Mouse (Mus musculus): ENCODE data around the gene Pdf. TPM values are rescaled to one million over a fixed set of nuclear protein-coding genes. Genes with fewer than 3 reads are reported as not detected.

The Pdf gene
- polyA plus RNA-seq, 1 experiment, result 37.0 TPM

DNA sequence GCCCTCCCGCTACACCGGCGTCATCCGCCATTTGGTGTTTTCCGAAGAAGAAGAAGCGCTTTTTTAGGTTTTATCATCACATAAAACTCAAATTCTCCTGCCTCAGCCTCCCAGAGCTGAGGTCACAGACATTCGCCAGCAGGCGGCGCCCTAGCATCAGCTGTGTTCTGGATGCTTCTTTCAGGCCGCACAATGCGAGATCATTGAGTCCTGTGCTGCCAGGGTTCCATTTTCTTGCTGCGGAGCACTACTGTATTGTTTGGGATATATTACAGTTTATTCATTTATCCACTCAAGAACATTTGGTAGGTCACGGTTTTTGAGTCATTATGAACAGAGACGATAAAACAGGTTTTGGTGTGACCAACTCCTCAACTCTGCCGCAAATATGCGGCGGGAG lies 36.9 kb upstream of the Pdf start:
- H3K27me3 ChIP-seq (ENCODE audit: control insufficient read depth, insufficient read depth, low read length), result no peaks in the 10 kb centered on the region
- WGBS, result 95% methylated on average over 17 of the region's 17 CpGs
- no peak overlapping the region for H3K27ac ChIP-seq (ENCODE audit: insufficient read depth, low read depth, low read length)
- no peak overlapping the region for H3K4me3 ChIP-seq (ENCODE audit: low read depth, low read length)
- H3K4me1 ChIP-seq (ENCODE audit: control insufficient read depth, insufficient read depth, insufficient read length, low read length), result no peaks in the 10 kb centered on the region
- TF ChIP-seq CTCF (IDR thresholded peaks at IDR 0.05; ENCODE audit: extremely low read depth, insufficient read length, insufficient replicate concordance, low read depth, low read length) (peak; percentile 53; the same call in 1 of the 2 replicates), POLR2A (IDR thresholded peaks at IDR 0.05; ENCODE audit: low read depth, low read length) (no peak)
- peaks cover 36% of the 10 kb centered on the region for H3K36me3 ChIP-seq (ENCODE audit: control insufficient read depth, insufficient read depth, low read length)

DNA sequence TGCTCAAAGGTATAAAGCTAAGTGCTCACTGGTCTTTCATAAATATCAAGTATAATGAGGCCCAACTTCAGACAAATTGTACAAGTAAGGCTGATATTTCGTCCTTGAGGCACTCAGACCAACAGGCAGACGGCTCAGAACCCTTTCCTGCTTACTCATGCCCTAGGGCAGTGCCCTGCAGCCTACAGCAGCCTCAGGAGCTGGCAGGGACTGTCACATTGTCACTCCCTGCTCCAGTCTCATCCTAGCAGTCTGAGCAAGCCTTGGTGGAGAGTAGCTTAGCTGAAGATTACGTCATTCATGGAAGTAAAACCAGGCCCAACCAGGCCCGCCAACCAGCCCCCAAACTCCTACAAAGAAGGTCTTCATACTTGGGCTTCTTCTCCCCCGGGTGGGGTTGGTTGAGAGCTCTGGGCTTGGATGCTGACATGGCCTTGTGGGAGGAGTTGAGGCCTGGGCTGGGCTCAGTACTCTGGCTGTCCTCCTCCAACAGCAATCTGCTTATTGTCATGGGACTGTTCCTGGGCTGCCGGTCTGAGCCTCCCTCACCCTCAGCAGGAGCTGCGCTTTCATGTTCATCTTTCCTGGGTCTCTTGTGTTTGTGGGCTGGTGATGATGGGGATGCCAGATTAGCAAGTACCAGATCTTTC lies 27.9 kb upstream of the Pdf start:
- no peak for TF ChIP-seq POLR2A (IDR thresholded peaks at IDR 0.05; ENCODE audit: low read depth, low read length)
- TF ChIP-seq CTCF (IDR thresholded peaks at IDR 0.05; ENCODE audit: extremely low read depth, insufficient read length, insufficient replicate concordance, low read depth, low read length), result no peak
- Histone ChIP-seq H3K4me3 (ENCODE audit: low read depth, low read length) (no peak overlapping the region), H3K36me3 (ENCODE audit: control insufficient read depth, insufficient read depth, low read length) (peaks cover 63% of the 10 kb centered on the region), H3K27me3 (ENCODE audit: control insufficient read depth, insufficient read depth, low read length) (no peaks in the 10 kb centered on the region), H3K4me1 (ENCODE audit: control insufficient read depth, insufficient read depth, insufficient read length, low read length) (no peaks in the 10 kb centered on the region), H3K27ac (ENCODE audit: insufficient read depth, low read depth, low read length) (no peak overlapping the region)
- 83% methylated on average over 7 of the region's 7 CpGs for WGBS

DNA sequence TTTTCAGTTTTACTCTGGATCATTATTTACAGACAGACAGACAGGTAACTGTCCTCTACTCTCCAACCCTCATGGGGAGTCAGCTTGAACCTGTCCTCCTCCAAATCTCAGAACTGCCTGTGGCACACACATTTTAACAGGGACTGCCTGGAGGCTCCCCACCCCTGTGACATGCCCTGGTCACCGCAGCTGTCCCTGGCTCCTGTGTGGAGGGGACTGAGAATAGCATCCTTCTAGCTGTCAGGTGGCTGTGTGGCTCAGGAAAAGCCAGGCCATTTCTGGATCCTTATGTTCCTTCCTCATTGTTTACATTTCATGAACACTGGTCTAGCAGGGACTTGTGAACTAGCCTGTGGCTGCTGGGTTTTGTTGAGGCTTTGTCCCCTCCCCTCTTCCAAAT lies 25.7 kb upstream of the Pdf start:
- no peaks in the 10 kb centered on the region for H3K27me3 ChIP-seq (ENCODE audit: control insufficient read depth, insufficient read depth, low read length)
- H3K36me3 ChIP-seq (ENCODE audit: control insufficient read depth, insufficient read depth, low read length), result peaks cover 54% of the 10 kb centered on the region
- H3K27ac ChIP-seq (ENCODE audit: insufficient read depth, low read depth, low read length), result no peak overlapping the region
- no peak for TF ChIP-seq POLR2A (IDR thresholded peaks at IDR 0.05; ENCODE audit: low read depth, low read length)
- no peak for TF ChIP-seq CTCF (IDR thresholded peaks at IDR 0.05; ENCODE audit: extremely low read depth, insufficient read length, insufficient replicate concordance, low read depth, low read length)
- WGBS, result 86% methylated on average over 1 of the region's 1 CpGs
- H3K4me3 ChIP-seq (ENCODE audit: low read depth, low read length), result no peak overlapping the region
- H3K4me1 ChIP-seq (ENCODE audit: control insufficient read depth, insufficient read depth, insufficient read length, low read length), result no peaks in the 10 kb centered on the region

DNA sequence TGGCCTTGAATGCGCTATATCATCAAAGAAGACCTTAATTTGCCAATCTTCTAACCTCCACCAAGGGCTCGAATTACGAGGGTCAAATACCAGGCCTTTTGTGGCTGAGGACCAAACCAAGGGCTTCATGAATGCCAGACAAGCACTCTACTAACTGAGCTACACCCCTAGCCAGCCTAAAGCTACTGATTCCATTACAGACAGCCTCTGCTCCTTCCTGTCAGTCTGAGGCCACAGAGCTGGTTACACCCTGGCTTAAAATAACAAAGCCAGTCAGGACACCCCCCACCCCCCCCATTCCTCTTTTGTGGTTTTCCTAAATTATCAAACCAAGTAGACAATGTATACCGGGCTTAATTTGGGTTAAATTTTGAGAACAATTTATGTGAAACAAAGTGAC lies 25.3 kb upstream of the Pdf start:
- H3K27me3 ChIP-seq (ENCODE audit: control insufficient read depth, insufficient read depth, low read length), result no peaks in the 10 kb centered on the region
- TF ChIP-seq POLR2A (IDR thresholded peaks at IDR 0.05; ENCODE audit: low read depth, low read length) (no peak), CTCF (IDR thresholded peaks at IDR 0.05; ENCODE audit: extremely low read depth, insufficient read length, insufficient replicate concordance, low read depth, low read length) (no peak)
- H3K36me3 ChIP-seq (ENCODE audit: control insufficient read depth, insufficient read depth, low read length), result peaks cover 50% of the 10 kb centered on the region
- no peak overlapping the region for H3K27ac ChIP-seq (ENCODE audit: insufficient read depth, low read depth, low read length)
- H3K4me1 ChIP-seq (ENCODE audit: control insufficient read depth, insufficient read depth, insufficient read length, low read length), result no peaks in the 10 kb centered on the region
- no peak overlapping the region for H3K4me3 ChIP-seq (ENCODE audit: low read depth, low read length)
- 89% methylated on average over 4 of the region's 4 CpGs for WGBS

DNA sequence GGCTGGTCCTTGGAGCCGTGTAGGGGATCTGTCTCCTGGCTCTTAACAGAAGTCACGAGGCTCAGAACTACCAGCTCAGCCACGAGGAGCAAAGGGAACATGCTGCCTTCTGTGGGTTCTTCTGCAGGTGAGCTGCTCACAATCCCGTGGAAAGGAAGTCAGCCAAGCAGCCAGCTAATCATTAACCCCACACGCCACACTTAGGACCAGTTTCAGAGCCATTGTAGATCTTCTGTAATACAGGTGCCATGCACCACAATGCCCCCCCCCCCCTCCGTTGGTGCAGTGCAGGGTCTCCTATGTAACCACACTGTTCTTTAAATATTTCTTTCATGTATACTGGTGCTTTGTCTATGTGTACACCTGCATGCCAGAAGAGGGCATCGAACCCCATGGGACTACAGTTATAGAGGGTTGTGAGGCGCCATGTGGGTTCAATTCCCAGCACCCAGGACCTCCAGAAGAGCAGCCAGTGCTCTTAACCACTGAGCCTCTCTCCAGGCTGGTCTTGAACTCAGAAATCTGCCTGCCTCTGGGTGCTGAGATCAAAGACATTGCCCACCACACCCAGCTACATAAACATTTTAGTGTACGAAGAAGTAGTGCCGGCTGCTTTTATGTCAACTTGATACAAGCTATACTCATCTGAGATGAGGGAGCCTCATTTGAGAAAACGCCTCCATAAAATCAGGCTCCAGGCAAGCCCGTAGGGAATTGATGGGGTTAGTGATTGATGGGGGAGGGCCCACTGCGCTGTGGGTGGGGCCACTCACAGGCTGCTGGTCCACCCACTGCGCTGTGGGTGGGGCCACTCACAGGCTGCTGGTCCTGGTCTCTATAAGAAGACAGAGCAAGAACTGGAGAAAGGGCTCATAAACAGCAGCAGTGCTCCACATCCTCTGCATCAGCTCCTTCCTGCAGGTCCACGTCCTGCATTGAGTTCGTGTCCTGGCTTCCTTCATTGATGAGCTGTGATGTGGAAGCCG lies 17.4 kb upstream of the Pdf start, which contains the start of gene Tmed6:
Gene Tmed6, minus strand, starts transcription at position 134 of the 986 bp plus-strand sequence.
- TF ChIP-seq CTCF (IDR thresholded peaks at IDR 0.05; ENCODE audit: extremely low read depth, insufficient read length, insufficient replicate concordance, low read depth, low read length), result no peak
- no peak for TF ChIP-seq POLR2A (IDR thresholded peaks at IDR 0.05; ENCODE audit: low read depth, low read length)
- Histone ChIP-seq H3K27me3 (ENCODE audit: control insufficient read depth, insufficient read depth, low read length) (no peaks in the 10 kb centered on the region), H3K4me3 (ENCODE audit: low read depth, low read length) (peak within 1 kb of the TSS; percentile 11; the same call in 1 of the 2 replicates), H3K36me3 (ENCODE audit: control insufficient read depth, insufficient read depth, low read length) (peaks cover 7% of the 10 kb centered on the region), H3K4me1 (ENCODE audit: control insufficient read depth, insufficient read depth, insufficient read length, low read length) (peaks cover 2% of the 10 kb centered on the region; the same call in 1 of the 2 replicates), H3K27ac (ENCODE audit: insufficient read depth, low read depth, low read length) (no peak within 1 kb of the TSS)
- WGBS, result 19% methylated on average over 17 of the region's 17 CpGs

DNA sequence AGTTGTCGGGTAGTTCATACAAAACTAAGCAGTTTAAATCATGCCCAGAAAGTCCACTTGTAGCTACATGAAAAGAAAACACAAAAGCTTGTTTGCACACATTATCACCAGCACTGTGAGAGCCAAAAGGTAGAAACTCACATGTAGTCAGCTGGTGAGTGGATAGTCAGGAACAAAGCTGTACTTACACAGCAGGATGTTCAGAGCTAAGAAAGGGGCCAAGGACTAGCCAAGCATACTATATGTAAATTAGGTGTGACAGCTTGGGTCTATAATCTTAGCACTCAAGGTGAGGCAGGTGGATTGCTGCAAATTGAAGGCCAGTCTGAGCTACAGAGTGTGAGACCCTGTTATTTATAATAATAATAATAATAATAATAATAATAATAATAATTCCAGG lies 14.2 kb upstream of the Pdf start:
- H3K36me3 ChIP-seq (ENCODE audit: control insufficient read depth, insufficient read depth, low read length), result peaks cover 6% of the 10 kb centered on the region; the same call in 1 of the 2 replicates
- H3K4me3 ChIP-seq (ENCODE audit: low read depth, low read length), result no peak overlapping the region
- no peak overlapping the region for H3K27ac ChIP-seq (ENCODE audit: insufficient read depth, low read depth, low read length)
- H3K27me3 ChIP-seq (ENCODE audit: control insufficient read depth, insufficient read depth, low read length), result no peaks in the 10 kb centered on the region
- H3K4me1 ChIP-seq (ENCODE audit: control insufficient read depth, insufficient read depth, insufficient read length, low read length), result peaks cover 2% of the 10 kb centered on the region; the same call in 1 of the 2 replicates
- TF ChIP-seq CTCF (IDR thresholded peaks at IDR 0.05; ENCODE audit: extremely low read depth, insufficient read length, insufficient replicate concordance, low read depth, low read length) (no peak), POLR2A (IDR thresholded peaks at IDR 0.05; ENCODE audit: low read depth, low read length) (no peak)
- WGBS, result 74% methylated on average over 1 of the region's 1 CpGs

DNA sequence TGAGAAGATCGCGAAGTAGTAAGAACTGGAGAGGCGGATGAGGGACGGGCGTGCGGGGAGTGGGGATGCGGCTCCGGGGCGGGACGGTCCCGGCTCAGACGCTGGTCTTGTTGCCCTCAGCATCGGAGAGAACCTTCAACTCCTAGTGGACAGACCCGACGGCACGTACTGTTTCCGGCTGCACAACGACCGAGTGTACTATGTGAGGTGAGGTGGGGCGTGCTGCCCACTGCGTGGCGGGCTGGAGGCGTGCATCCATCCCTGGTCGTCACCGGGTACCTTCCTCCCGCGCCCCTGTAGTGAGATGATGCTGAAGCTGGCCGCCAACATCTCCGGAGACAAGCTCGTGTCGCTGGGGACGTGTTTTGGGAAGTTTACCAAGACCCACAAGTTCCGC lies 8.6 kb upstream of the Pdf start:
- Histone ChIP-seq H3K4me3 (ENCODE audit: low read depth, low read length) (peak overlapping the region; percentile 93), H3K27ac (ENCODE audit: insufficient read depth, low read depth, low read length) (no peak overlapping the region), H3K27me3 (ENCODE audit: control insufficient read depth, insufficient read depth, low read length) (no peaks in the 10 kb centered on the region), H3K36me3 (ENCODE audit: control insufficient read depth, insufficient read depth, low read length) (peaks cover 20% of the 10 kb centered on the region), H3K4me1 (ENCODE audit: control insufficient read depth, insufficient read depth, insufficient read length, low read length) (0 out of 2 replicates have a peak, but pooled peaks cover 6% of the 10 kb centered on the region)
- under 1% methylated on average over 33 of the region's 33 CpGs for WGBS
- TF ChIP-seq POLR2A (IDR thresholded peaks at IDR 0.05; ENCODE audit: low read depth, low read length) (no peak), CTCF (IDR thresholded peaks at IDR 0.05; ENCODE audit: extremely low read depth, insufficient read length, insufficient replicate concordance, low read depth, low read length) (no peak)

Data from small intestine, adult 2 months (tissue).